Mouse (Mus musculus) hindbrain, embryonic 12.5 days (tissue): ENCODE results near the gene Ash1l. TPM values are rescaled to one million over a fixed set of nuclear protein-coding genes. Genes with fewer than 3 reads are reported as not detected.

Experiments used
- ATAC-seq: fragments of 200-750 bp; cut with Nextera tagmentation; 2 replicates; pipeline ENCODE4 v1.8.0; 2017; ENCODE audit warnings: moderate TSS enrichment; ENCODE audit not compliant: low FRiP score
- H3K27ac ChIP-seq: fragments of 300-500 bp; sonication (generic); 2 replicates; pipeline ENCODE4 v1.5.1; 2016; ENCODE audit warnings: mild to moderate bottlenecking
- H3K27me3 ChIP-seq: fragments of 300-500 bp; sonication (generic); 2 replicates; pipeline ENCODE4 v1.6.1; 2016; ENCODE audit warnings: mild to moderate bottlenecking
- H3K36me3 ChIP-seq: fragments of 300-500 bp; sonication (generic); 2 replicates; pipeline ENCODE4 v1.6.1; 2016; ENCODE audit warnings: mild to moderate bottlenecking
- H3K4me1 ChIP-seq: fragments of 300-500 bp; sonication (generic); 2 replicates; pipeline ENCODE4 v1.6.1; 2016
- H3K4me2 ChIP-seq: fragments of 300-500 bp; sonication (generic); replicated peaks from 2 replicates; pipeline ENCODE4 v1.6.1; 2016; ENCODE audit warnings: mild to moderate bottlenecking
- H3K4me3 ChIP-seq: fragments of 300-500 bp; sonication (generic); 2 replicates; pipeline ENCODE4 v1.5.1; 2016; ENCODE audit warnings: mild to moderate bottlenecking
- H3K9ac ChIP-seq: fragments of 300-500 bp; sonication (generic); 2 replicates; pipeline ENCODE4 v1.6.1; 2016; ENCODE audit warnings: mild to moderate bottlenecking, moderate library complexity
- H3K9me3 ChIP-seq: fragments of 300-500 bp; sonication (generic); replicated peaks from 2 replicates; pipeline ENCODE4 v1.6.1; 2016; ENCODE audit warnings: mild to moderate bottlenecking
- WGBS: fragments of 180-500 bp; shearing (Covaris S2); methylation state at CpG from one replicate; pipeline ENCODE4 v1.1.7; 2016; 5-methylcytosine and 5-hydroxymethylcytosine counted together
- polyA plus RNA-seq: library from polyadenylated mRNA; unstranded; fragments of >200 nt; fragmentation: Nextera tagmentation; extraction: Ambion mirVana; gene quantifications from 2 replicates; pipeline ENCODE4 v1.2.1, GENCODE M21; 2016

Ash1l gene
- polyA plus RNA-seq, 1 experiment from 2014 or later: 22.5 TPM

DNA sequence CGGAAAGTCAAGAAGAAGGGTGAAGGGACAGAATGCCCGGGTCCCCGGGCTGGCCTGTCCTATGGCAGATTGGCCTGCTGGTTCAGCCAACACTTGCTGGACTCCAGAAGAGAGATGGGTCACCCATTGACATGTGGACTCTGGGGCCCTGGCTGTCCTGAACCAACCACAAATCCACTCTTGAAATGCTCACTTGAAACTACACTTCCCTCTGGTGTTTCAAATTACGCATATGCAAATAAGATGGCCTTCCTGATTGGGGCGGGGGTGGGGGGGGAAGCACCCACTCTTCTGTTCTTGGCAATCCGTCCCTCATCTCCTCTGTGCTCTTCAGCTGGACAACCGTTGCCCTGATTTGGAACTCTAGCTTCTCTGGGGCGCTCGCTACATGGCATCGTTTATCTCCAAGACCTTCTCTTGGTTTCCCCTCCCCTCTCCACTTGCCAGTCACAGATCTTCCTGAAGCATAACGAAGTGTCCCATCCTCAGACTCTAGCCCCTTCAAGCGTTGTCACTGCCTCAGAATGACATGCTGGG lies 134.3 kb downstream of the Ash1l start:
- H3K27me3 ChIP-seq: peaks cover 20% of the 10 kb centered on the region
- no peak overlapping the region for H3K4me3 ChIP-seq
- no peaks in the 10 kb centered on the region for H3K9me3 ChIP-seq
- WGBS: 81% methylated on average over 12 of the region's 12 CpGs
- peaks cover 16% of the 10 kb centered on the region; the same call in 1 of the 2 replicates for H3K4me1 ChIP-seq
- H3K36me3 ChIP-seq: peaks cover 39% of the 10 kb centered on the region
- H3K4me2 ChIP-seq: no peak overlapping the region
- no peak for ATAC-seq
- no peak overlapping the region for H3K9ac ChIP-seq
- no peak overlapping the region for H3K27ac ChIP-seq

DNA sequence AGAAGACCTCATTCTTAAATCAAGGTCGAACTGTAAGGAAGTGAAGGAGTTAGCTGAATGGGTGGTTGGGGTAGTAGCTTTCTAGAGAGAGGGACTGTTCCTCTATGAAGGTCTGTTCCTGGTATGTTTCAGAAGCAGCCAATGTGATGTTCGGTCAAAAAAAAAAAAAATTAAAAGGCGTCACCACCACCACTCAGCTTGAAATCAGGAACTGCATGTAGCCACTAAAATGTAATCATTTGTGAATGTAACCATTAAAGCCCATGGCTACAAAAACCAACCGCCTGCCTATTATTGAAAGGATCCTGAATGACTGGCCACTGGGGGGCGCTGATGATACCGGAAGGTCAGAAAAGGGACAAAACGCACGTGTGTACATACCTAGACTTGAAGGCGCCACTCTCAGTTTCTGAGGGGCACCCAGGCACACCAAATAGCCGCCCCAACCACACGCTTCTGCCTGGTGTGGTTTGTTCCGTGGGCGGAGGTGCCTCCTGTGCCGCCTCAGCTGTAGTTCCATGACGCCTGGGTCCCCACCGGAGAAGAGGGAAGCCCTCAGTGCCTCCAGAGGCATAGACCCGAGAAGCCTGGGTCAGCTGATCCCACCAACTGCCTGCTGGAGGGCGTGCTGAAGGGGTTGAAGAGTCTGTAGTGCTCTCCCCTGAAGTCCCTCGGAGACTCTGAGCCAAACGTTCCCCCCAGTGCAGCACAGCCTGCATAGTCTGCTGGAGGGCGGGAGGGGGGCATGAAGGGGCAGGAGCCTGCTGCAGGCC lies 137.1 kb downstream of the Ash1l start:
- peaks cover 36% of the 10 kb centered on the region for H3K4me1 ChIP-seq
- H3K27ac ChIP-seq: no peak overlapping the region
- ATAC-seq: no peak
- no peak overlapping the region for H3K4me3 ChIP-seq
- peaks cover 28% of the 10 kb centered on the region for H3K27me3 ChIP-seq
- WGBS: 31% methylated on average over 21 of the region's 21 CpGs
- no peaks in the 10 kb centered on the region for H3K9me3 ChIP-seq
- peaks cover 37% of the 10 kb centered on the region for H3K36me3 ChIP-seq
- H3K9ac ChIP-seq: no peak overlapping the region
- H3K4me2 ChIP-seq: peak overlapping the region; percentile 22; the same call in 1 of the 2 replicates

DNA sequence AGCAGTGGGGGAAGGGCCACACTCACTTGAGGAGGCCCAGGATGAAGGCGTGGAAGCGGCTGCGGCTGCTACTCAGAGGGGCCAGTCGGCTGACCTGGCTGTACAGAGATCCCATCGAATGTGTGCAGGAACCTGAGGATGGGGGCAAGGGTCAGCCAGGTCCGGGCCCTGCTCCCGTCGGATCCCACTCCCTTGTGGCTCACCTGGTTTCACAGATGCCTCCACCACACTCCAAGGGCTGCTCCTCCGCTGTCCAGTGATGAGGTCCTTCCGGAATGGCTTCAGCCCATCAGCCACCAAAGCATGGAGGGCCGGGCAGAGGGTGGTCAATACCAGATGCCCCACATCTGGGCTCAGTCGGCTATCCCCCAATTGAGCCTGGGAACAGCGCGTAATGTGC lies 138.6 kb downstream of the Ash1l start:
- no peak for ATAC-seq
- H3K27ac ChIP-seq: no peak overlapping the region
- H3K9ac ChIP-seq: 0 out of 2 replicates have a peak overlapping the region, but pooled peaks have one; percentile 86
- H3K9me3 ChIP-seq: no peaks in the 10 kb centered on the region
- peaks cover 42% of the 10 kb centered on the region for H3K4me1 ChIP-seq
- H3K27me3 ChIP-seq: peaks cover 34% of the 10 kb centered on the region
- peak overlapping the region; percentile 68; the same call in 1 of the 2 replicates for H3K4me3 ChIP-seq
- 62% methylated on average over 14 of the region's 14 CpGs for WGBS
- peaks cover 34% of the 10 kb centered on the region for H3K36me3 ChIP-seq
- H3K4me2 ChIP-seq: peak overlapping the region; percentile 98

DNA sequence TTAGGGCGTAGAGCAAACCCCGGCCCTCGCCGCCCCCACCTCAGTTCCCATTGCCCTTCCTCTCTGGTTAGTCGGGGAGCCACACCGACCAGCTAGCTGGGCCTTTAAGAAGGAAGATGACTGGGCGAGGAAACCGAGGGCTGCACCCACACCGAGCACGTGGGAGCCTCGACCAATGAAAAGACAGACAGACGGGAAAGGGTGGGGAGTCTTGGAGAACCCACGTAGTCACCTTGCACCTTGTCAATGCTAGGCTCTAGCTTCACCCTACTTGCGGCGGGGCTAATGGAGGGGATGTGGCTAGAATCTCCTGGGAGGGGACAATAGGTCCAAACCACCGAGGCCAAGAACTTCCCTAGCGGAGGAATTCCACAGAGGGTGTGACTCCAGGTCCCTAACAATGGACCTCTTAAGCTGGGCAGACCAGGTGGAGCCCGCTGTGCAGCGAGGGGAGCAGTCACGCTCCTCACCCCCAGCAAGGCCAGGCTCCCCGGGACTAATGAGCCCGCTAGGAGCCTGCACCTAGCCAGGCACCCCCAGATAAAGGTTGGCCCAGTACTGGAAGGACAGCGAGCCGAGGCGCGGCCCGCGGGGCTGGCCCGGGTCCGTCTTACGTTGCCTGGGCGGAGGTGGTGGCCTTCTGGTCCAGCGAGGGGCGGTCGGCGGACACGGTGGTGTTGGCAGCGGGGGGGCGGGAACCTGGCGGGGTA lies 139.6 kb downstream of the Ash1l start:
- Histone ChIP-seq H3K4me2 (peak overlapping the region; percentile 98), H3K27me3 (peaks cover 34% of the 10 kb centered on the region), H3K9ac (peak overlapping the region; percentile 86), H3K27ac (peak overlapping the region; percentile 71), H3K4me1 (peaks cover 42% of the 10 kb centered on the region), H3K36me3 (peaks cover 31% of the 10 kb centered on the region), H3K9me3 (no peaks in the 10 kb centered on the region), H3K4me3 (peak overlapping the region; percentile 68)
- under 1% methylated on average over 40 of the region's 40 CpGs for WGBS
- peak; percentile 55 for ATAC-seq

DNA sequence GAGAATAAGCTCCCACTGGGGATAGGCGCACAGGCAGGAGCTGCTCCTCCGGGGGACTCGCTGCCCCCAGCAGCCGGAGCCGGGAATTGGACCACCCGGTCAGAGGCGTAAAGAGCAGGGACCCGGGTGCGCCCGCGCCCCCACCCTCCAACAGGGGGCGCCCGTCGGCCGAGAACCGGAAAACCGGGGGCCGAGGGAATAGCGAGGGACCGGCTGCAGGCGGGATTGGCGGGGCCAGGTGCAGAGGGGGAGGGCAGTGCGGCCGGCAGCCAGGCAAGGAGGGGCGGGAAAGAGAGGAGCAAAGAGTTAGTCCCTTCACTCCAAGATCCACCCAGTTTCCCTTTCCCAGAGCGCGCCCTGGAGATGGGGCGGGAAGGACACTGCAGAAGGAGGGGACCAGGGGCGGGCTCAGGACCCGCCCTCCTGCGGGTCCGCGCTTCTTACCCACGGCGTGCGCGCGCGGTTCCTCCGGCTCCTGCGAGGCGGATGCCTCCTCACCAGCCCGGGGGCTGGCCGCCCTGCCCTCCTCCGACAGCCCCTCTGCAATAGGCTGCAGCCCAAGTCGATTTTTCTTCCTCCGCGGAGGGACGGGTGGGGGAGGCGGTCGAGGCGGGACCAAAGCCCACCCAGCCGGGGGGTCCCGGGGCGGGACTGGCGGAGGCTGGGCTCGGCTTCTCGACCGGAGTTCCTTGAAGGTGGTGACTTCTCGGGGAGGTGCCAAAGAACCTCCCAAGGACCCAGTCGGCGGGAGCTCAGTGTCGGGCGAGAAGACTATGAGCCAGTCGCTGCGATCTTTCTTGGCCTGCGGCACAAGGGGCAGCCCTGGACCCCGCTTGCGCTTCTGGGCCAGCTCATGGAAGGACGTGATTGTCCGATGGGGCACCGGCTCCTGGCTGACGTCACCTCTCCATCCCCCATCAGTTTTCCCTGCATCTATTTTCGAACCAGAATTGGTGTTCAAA lies 140.6 kb downstream of the Ash1l start:
- peak overlapping the region; percentile 98 for H3K4me2 ChIP-seq
- under 1% methylated on average over 67 of the region's 74 CpGs for WGBS
- peaks cover 42% of the 10 kb centered on the region for H3K4me1 ChIP-seq
- peak; percentile 49 for ATAC-seq
- peak overlapping the region; percentile 68 for H3K4me3 ChIP-seq
- peak overlapping the region; percentile 86 for H3K9ac ChIP-seq
- H3K36me3 ChIP-seq: peaks cover 37% of the 10 kb centered on the region
- peaks cover 34% of the 10 kb centered on the region for H3K27me3 ChIP-seq
- H3K9me3 ChIP-seq: no peaks in the 10 kb centered on the region
- peak overlapping the region; percentile 71 for H3K27ac ChIP-seq

DNA sequence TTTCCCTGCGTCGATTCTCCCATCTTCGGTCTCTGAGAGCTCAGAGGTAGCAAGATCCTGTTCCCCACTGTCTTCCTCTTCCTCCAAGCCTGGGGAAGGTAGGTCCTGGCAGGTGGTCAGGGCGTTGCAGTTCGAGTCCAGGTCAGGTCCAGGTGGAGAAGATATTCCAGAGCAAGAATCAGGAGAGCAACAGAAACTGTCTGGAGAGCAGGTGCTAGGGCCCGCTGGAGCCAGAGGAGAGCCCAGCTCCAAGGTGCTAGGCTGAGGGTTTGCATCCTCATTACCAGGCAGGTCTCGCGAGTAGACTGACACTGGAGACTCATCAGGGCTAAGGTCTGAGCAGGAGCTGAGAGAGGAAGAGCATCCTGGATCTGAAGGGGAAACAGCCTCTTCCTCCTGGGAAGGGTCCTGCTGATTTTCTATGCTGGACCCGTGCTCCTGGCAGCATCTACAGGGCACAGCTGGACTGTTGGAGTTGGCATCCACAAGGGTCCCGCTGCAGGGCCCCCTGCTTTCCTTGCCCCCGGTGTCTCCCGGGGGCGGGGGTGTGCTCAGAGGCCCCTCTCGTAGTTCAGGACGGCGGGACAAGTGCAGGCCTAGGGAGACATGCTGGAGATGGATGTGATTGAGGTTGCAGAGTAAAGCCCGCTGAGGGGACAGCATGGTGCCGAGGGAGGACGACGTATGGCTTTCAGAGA lies 141.5 kb downstream of the Ash1l start:
- 7% methylated on average over 20 of the region's 20 CpGs for WGBS
- Histone ChIP-seq H3K9ac (peak overlapping the region; percentile 86), H3K4me3 (peak overlapping the region; percentile 68), H3K9me3 (no peaks in the 10 kb centered on the region), H3K36me3 (peaks cover 40% of the 10 kb centered on the region), H3K27ac (peak overlapping the region; percentile 71), H3K27me3 (peaks cover 34% of the 10 kb centered on the region), H3K4me1 (peaks cover 42% of the 10 kb centered on the region), H3K4me2 (peak overlapping the region; percentile 98)
- ATAC-seq: no peak

DNA sequence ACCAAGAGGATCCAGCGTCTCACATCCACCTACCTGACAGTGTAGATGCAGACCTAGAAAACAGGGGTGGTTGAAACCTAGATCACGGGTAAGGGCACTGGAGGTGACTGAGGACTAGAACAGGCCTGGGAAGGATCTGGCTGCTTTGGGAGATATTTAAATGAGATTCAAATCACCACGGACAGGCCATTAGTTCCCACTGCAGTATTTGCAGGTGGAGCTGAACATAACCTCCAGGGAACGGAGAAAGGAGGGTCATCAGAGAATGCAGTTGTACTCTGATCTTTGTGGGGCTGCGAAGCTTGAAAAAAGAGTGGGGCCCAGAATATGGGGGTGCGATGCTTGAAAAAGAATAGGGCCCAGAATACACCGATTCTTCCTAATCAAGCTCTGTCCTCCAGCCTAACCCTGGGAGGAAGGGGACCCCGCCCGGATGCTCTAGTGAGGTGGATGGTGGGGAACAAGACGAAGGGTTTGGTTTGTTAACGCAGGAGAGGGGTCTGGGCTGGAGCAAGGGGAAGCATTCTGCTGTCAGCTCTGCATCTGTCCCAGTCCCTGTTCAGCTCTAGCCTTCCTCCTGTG lies 142.2 kb downstream of the Ash1l start:
- H3K27me3 ChIP-seq: peaks cover 34% of the 10 kb centered on the region
- peaks cover 44% of the 10 kb centered on the region for H3K36me3 ChIP-seq
- WGBS: 13% methylated on average over 11 of the region's 11 CpGs
- H3K4me3 ChIP-seq: peak overlapping the region; percentile 68
- H3K4me2 ChIP-seq: peak overlapping the region; percentile 98
- H3K27ac ChIP-seq: peak overlapping the region; percentile 79
- H3K9me3 ChIP-seq: no peaks in the 10 kb centered on the region
- H3K9ac ChIP-seq: peak overlapping the region; percentile 86
- H3K4me1 ChIP-seq: peaks cover 39% of the 10 kb centered on the region
- peak; percentile 41 for ATAC-seq

DNA sequence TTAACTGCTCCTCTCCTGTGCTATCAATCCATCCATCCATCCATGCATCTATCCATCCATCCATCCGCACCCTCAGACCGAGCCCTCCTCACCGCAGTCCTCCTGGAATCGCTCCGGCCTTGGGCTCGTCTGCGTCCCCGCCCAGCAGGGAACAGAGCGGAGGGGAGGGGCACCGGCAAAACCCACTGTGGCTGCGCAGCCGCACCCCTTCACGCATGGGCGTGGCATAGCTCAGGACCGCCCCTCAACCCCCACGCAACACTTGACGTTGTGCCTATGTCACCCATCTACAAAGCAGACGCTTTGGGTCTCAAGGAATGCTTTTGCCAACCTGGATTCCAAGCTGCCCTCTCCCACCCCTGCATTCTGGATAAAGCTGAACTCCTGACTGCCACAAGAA lies 142.8 kb downstream of the Ash1l start, which contains the start of gene Rusc1:
Gene Rusc1, minus strand, starts transcription at position 137 of the 400 bp plus-strand sequence.
- peak within 1 kb of the TSS; percentile 86 for H3K9ac ChIP-seq
- WGBS: under 1% methylated on average over 18 of the region's 18 CpGs
- H3K9me3 ChIP-seq: no peaks in the 10 kb centered on the region
- peaks cover 37% of the 10 kb centered on the region for H3K4me1 ChIP-seq
- H3K27me3 ChIP-seq: peaks cover 28% of the 10 kb centered on the region
- H3K4me2 ChIP-seq: peak within 1 kb of the TSS; percentile 98
- peaks cover 47% of the 10 kb centered on the region for H3K36me3 ChIP-seq
- peak within 1 kb of the TSS; percentile 79 for H3K27ac ChIP-seq
- ATAC-seq: peak; percentile 82
- peak within 1 kb of the TSS; percentile 68 for H3K4me3 ChIP-seq

DNA sequence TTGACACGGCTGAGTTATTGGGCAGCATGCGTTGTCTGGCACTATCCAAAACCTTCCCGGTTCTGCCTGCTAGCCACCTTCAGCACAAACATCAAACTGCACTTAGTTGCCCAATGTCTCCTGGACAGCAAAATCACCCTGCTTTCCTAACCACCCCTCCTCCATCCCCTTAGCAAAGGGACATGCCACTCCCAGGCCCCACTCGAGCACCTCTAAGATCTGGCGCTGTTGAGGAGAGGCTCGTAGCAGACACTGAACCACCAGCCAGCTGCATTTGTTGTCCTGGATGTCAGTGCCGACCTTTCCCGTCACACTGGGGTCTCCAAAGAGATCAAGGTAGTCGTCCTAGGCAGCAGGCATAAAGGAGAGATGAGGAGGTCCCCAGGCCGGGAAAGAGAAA lies 143.6 kb downstream of the Ash1l start:
- Histone ChIP-seq H3K36me3 (peaks cover 45% of the 10 kb centered on the region), H3K4me2 (no peak overlapping the region), H3K9me3 (no peaks in the 10 kb centered on the region), H3K4me3 (no peak overlapping the region), H3K9ac (no peak overlapping the region), H3K27ac (no peak overlapping the region), H3K4me1 (peaks cover 33% of the 10 kb centered on the region), H3K27me3 (peaks cover 19% of the 10 kb centered on the region)
- WGBS: 87% methylated on average over 10 of the region's 10 CpGs
- ATAC-seq: no peak

DNA sequence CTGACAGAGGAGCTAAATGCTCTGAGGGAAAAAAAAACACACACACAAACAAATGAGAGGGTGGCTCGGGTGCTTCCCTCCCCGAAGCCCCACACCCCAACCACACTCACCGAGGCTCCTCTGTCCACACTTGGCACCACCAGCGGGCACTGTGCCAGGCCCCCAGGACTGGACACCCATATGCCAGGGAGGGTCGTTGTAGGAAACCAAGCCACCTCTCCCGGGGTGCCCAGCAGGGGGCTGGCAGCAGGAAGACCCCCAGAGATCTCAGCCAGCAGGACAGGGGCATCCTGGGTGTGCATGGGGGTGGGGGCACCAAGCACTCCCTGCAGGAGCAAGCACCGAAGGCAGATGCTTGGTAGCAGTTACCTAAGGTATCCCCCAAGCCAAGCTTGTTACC lies 150.4 kb downstream of the Ash1l start, which contains the start of gene Gm43738:
Gene Gm43738, minus strand, starts transcription at position 289 of the 400 bp plus-strand sequence.
- Histone ChIP-seq H3K27ac (peak within 1 kb of the TSS; percentile 79), H3K4me1 (peaks cover 26% of the 10 kb centered on the region), H3K4me3 (peak within 1 kb of the TSS; percentile 74), H3K36me3 (peaks cover 34% of the 10 kb centered on the region), H3K27me3 (no peaks in the 10 kb centered on the region), H3K4me2 (peak within 1 kb of the TSS; percentile 79), H3K9me3 (no peaks in the 10 kb centered on the region), H3K9ac (peak within 1 kb of the TSS; percentile 69)
- WGBS: 46% methylated on average over 7 of the region's 7 CpGs
- no peak for ATAC-seq

DNA sequence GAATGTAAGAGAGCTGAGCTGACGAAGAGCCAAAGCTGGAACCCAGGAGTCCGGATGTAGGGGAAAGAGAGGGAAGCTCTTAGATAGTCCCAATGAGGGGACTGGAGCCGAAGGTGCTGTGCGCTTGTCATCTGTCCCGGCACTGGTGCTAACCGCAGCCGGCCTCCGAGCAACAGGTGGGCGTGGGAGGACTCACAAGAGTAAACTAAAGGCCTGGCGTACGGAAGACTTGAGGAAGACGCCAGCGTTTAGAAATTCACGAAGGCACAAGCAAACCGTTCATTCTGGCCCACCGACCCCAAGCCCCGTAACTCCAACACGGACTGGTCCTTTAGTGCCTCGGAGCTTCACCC lies 151.0 kb downstream of the Ash1l start:
- Histone ChIP-seq H3K9me3 (no peaks in the 10 kb centered on the region), H3K36me3 (peaks cover 27% of the 10 kb centered on the region), H3K27ac (peak overlapping the region; percentile 79), H3K4me2 (peak overlapping the region; percentile 79), H3K9ac (peak overlapping the region; percentile 69), H3K4me3 (peak overlapping the region; percentile 74), H3K27me3 (no peaks in the 10 kb centered on the region), H3K4me1 (peaks cover 26% of the 10 kb centered on the region)
- WGBS: under 1% methylated on average over 19 of the region's 19 CpGs
- peak; percentile 55 for ATAC-seq
